Comparison of ENCODE assay signal across 8 mouse cellular contexts in genomic region chr7:27337175-27337853, GRCm38 (mm10). TPM values are rescaled to one million over a fixed set of nuclear protein-coding genes. Genes with fewer than 3 reads are reported as not detected.
DNase-seq lines count a peak whose midpoint lies in the region; TF ChIP-seq lines count a peak whose summit lies in the region.

Ltbp4 (minus strand) TSS chr7:27337692.

- no peak within 1 kb of the TSS for H3K27ac ChIP-seq in embryonic fibroblast, embryonic 13.5 days (ENCODE audit: insufficient read depth, low read length)

- intact Hi-C loops in heart, postnatal 10 days (cut with DNase I): loop anchor here (2.0 to 5.0 kb wide), 5 partner anchors 23 to 347 kb away; partner anchors contain the start of genes Blvrb and Sptbn4

- TF ChIP-seq POLR2A in embryonic fibroblast, embryonic 13.5 days (IDR thresholded peaks at IDR 0.05; ENCODE audit: low read depth, low read length): no peak

- H3K4me3 ChIP-seq in embryonic fibroblast, embryonic 13.5 days (ENCODE audit: insufficient read depth, low read length): peak within 1 kb of the TSS; percentile 29; the same call in 1 of the 2 replicates

- H3K4me1 ChIP-seq in embryonic fibroblast, embryonic 13.5 days (ENCODE audit: control insufficient read depth, insufficient read depth, low read length): peaks cover 3% of the 10 kb centered on the region; the same call in 1 of the 2 replicates

- DNase-seq in urinary bladder, postnatal 25 days (ENCODE audit: low spot score): peak; percentile 24
- DNase-seq in urinary bladder, postnatal 36 days (ENCODE audit: low spot score in 2 of 2): no peak
- peak in 1 of 2 experiments; percentile 55 for DNase-seq in heart, postnatal 10 days
- DNase-seq in kidney, postnatal 4 days: peak; percentile 73 to 85
- DNase-seq in lung, postnatal 10 days: peak; percentile 55
- DNase-seq in ovary, postnatal 14 days (ENCODE audit: low spot score): no peak
- no peak for DNase-seq in adipocyte (ENCODE audit: low spot score)

- no peak for TF ChIP-seq CTCF in embryonic fibroblast, embryonic 13.5 days (IDR thresholded peaks at IDR 0.05; ENCODE audit: borderline replicate concordance, insufficient read depth, low read length)

RNA-seq across cellular contexts. Expression of gene Ltbp4, which starts in this region (rescaled TPM):
- 46.5 and 50.6 TPM in 2 replicates for polyA plus RNA-seq in embryonic fibroblast, embryonic 13.5 days (2011; ENCODE audit: insufficient read length, low read depth, missing spikeins)
- 100 to 1,000 TPM; 387 to 393 TPM for total RNA-seq in heart, postnatal 10 days (2021)

Comparison
In these comparisons a context has a peak if more than half of its experiments do, and no peak if none do; other contexts are left out.
1. DNase-seq: peak in urinary bladder, postnatal 25 days (single experiment), kidney, postnatal 4 days (2 of 2) and lung, postnatal 10 days (single experiment); none in urinary bladder, postnatal 36 days (0 of 2), ovary, postnatal 14 days (single experiment) and adipocyte (single experiment).